Mouse (Mus musculus) kidney, adult 2 months (tissue): ENCODE data around the gene Rpl13a.

ENCODE experiments used
- CTCF ChIP-seq: fragments of 200-500 bp; conservative IDR thresholded peaks from 2 replicates; pipeline ENCODE4 v1.5.1; 2011; ENCODE audit warnings: low read depth, mild to moderate bottlenecking, control low read depth, low read length, moderate library complexity, mixed read lengths; ENCODE audit not compliant: insufficient read depth, insufficient read length
- POLR2A ChIP-seq: fragments of 200-500 bp; IDR thresholded peaks from one replicate; pipeline ENCODE4 v1.6.1; 2011; ENCODE audit warnings: low read depth, low read length, control low read depth

GRCm38 (mm10) chr7:45151303-45151702, 22.7 kb upstream of the Rpl13a start:
- TF ChIP-seq CTCF: no peak
- TF ChIP-seq POLR2A: no peak
